Mouse (Mus musculus): ENCODE measurements at regions not wholly inside any gene's neighbourhood (a gene's known extent, or its start where the extent isn't known, plus 50 kb on each side); places are given as distances from the start of the nearest gene placed in this dataset.

DNA sequence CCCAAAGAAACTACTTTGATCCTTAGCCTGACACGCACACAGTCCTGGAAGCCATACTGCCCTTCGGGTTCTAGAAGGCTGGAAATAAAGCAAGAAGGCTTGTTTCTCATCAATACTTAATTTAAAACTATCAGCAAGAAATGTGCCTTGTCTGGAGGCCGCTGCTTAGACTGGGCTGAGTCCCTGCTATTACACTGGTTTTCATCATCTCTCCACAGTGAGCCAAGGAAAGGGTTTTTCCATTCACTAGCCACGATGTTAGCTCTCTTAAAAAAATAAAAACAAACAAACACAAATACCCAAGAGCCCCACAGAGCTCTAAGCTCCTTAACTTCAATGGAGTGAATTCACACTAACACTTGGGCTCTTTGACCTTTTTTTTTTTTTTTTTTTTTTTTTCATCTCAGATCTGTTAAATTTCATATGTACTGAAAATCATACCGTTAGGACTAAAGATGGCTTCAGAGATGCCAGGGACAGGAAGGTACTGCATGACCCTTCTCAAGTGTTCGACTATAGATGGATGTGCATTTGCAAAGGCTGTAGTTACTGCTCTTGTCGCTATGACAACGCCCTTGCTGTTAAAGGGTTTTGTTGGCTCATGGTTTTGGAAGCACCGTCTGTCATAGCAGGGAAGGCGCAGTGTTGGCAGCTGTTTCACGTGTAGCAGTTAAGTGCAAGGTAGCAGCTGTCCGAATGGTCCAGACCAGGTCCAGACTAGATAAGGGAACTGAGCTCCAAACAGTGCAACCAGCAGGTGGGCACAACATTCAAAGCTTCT lies 98.1 kb upstream of the Klf14 start:
- H3K27ac ChIP-seq (ENCODE audit: low read depth, low read length) = peak overlapping the region; percentile 23; the same call in 1 of the 2 replicates
- H3K36me3 ChIP-seq (ENCODE audit: control insufficient read depth, insufficient read depth, low read length) = no peaks in the 10 kb centered on the region
- no peaks in the 10 kb centered on the region for H3K9me3 ChIP-seq (ENCODE audit: control insufficient read depth, low read length)
- no peak overlapping the region for H3K4me2 ChIP-seq (ENCODE audit: low read length)
- H3K4me1 ChIP-seq (ENCODE audit: control insufficient read depth, insufficient read depth, low read depth, low read length) = peaks cover 4% of the 10 kb centered on the region; the same call in 1 of the 2 replicates
- no peak overlapping the region for H3K4me3 ChIP-seq (ENCODE audit: low read length)
- peak; percentile 50 for ATAC-seq
- 58% methylated on average over 12 of the region's 12 CpGs for WGBS
- no peak overlapping the region for H3K9ac ChIP-seq (ENCODE audit: low read depth, low read length)
- H3K27me3 ChIP-seq (replicated peaks; ENCODE audit: control insufficient read depth, insufficient read depth, low read length) = no peaks in the 10 kb centered on the region

DNA sequence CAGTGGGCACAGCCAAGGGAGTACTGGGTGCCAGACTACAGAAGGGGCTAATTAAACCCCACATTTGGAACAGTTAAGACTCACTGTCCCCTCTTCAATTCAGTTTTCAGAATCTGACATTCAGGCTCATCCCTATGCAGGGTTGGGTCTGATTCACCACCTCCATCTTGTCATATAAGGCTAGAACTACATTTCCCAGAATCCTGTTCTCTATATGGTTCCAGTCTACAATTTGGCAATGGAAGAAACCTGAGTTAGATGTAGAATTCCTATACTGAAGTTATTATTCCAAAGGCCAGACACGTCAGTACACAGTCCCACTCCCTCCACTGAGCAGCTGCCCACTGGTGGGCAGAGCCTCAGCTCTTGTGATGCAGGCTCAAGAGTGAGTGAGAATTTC lies 99.4 kb upstream of the Klf14 start:
- H3K9ac ChIP-seq (ENCODE audit: low read depth, low read length) = no peak overlapping the region
- no peak overlapping the region for H3K4me3 ChIP-seq (ENCODE audit: low read length)
- ATAC-seq = no peak
- no peak overlapping the region for H3K4me2 ChIP-seq (ENCODE audit: low read length)
- no peak overlapping the region for H3K27ac ChIP-seq (ENCODE audit: low read depth, low read length)
- H3K4me1 ChIP-seq (ENCODE audit: control insufficient read depth, insufficient read depth, low read depth, low read length) = peaks cover 4% of the 10 kb centered on the region; the same call in 1 of the 2 replicates
- WGBS = 83% methylated on average over 1 of the region's 1 CpGs
- H3K27me3 ChIP-seq (replicated peaks; ENCODE audit: control insufficient read depth, insufficient read depth, low read length) = no peaks in the 10 kb centered on the region
- no peaks in the 10 kb centered on the region for H3K36me3 ChIP-seq (ENCODE audit: control insufficient read depth, insufficient read depth, low read length)
- H3K9me3 ChIP-seq (ENCODE audit: control insufficient read depth, low read length) = no peaks in the 10 kb centered on the region

GRCm38 (mm10) chr6:31058961-31059360 lies 100.1 kb upstream of the Klf14 start:
- Histone ChIP-seq H3K36me3 (ENCODE audit: control insufficient read depth, insufficient read depth, low read length) (no peaks in the 10 kb centered on the region), H3K27me3 (replicated peaks; ENCODE audit: control insufficient read depth, insufficient read depth, low read length) (no peaks in the 10 kb centered on the region), H3K4me3 (ENCODE audit: low read length) (no peak overlapping the region), H3K9me3 (ENCODE audit: control insufficient read depth, low read length) (no peaks in the 10 kb centered on the region), H3K9ac (ENCODE audit: low read depth, low read length) (no peak overlapping the region), H3K27ac (ENCODE audit: low read depth, low read length) (no peak overlapping the region), H3K4me1 (ENCODE audit: control insufficient read depth, insufficient read depth, low read depth, low read length) (peaks cover 4% of the 10 kb centered on the region; the same call in 1 of the 2 replicates), H3K4me2 (ENCODE audit: low read length) (no peak overlapping the region)
- ATAC-seq = no peak
- 87% methylated on average over 3 of the region's 3 CpGs for WGBS

GRCm38 (mm10) chr6:31061813-31062212 lies 102.9 kb upstream of the Klf14 start:
- H3K27ac ChIP-seq (ENCODE audit: low read depth, low read length) = no peak overlapping the region
- no peak overlapping the region for H3K4me3 ChIP-seq (ENCODE audit: low read length)
- no peak overlapping the region for H3K4me2 ChIP-seq (ENCODE audit: low read length)
- 91% methylated on average over 4 of the region's 4 CpGs for WGBS
- no peak overlapping the region for H3K9ac ChIP-seq (ENCODE audit: low read depth, low read length)
- no peaks in the 10 kb centered on the region for H3K27me3 ChIP-seq (replicated peaks; ENCODE audit: control insufficient read depth, insufficient read depth, low read length)
- H3K4me1 ChIP-seq (ENCODE audit: control insufficient read depth, insufficient read depth, low read depth, low read length) = peaks cover 4% of the 10 kb centered on the region; the same call in 1 of the 2 replicates
- H3K36me3 ChIP-seq (ENCODE audit: control insufficient read depth, insufficient read depth, low read length) = no peaks in the 10 kb centered on the region
- no peak for ATAC-seq
- H3K9me3 ChIP-seq (ENCODE audit: control insufficient read depth, low read length) = no peaks in the 10 kb centered on the region

GRCm38 (mm10) chr6:31065419-31065818 lies 106.5 kb upstream of the Klf14 start:
- no peak overlapping the region for H3K4me3 ChIP-seq (ENCODE audit: low read length)
- H3K36me3 ChIP-seq (ENCODE audit: control insufficient read depth, insufficient read depth, low read length) = no peaks in the 10 kb centered on the region
- no peak overlapping the region for H3K9ac ChIP-seq (ENCODE audit: low read depth, low read length)
- WGBS = 88% methylated on average over 9 of the region's 9 CpGs
- no peaks in the 10 kb centered on the region for H3K27me3 ChIP-seq (replicated peaks; ENCODE audit: control insufficient read depth, insufficient read depth, low read length)
- no peak overlapping the region for H3K27ac ChIP-seq (ENCODE audit: low read depth, low read length)
- no peaks in the 10 kb centered on the region for H3K9me3 ChIP-seq (ENCODE audit: control insufficient read depth, low read length)
- no peaks in the 10 kb centered on the region for H3K4me1 ChIP-seq (ENCODE audit: control insufficient read depth, insufficient read depth, low read depth, low read length)
- H3K4me2 ChIP-seq (ENCODE audit: low read length) = no peak overlapping the region
- no peak for ATAC-seq

GRCm38 (mm10) chr6:31066861-31067260 lies 108.0 kb upstream of the Klf14 start:
- no peaks in the 10 kb centered on the region for H3K9me3 ChIP-seq (ENCODE audit: control insufficient read depth, low read length)
- H3K27me3 ChIP-seq (replicated peaks; ENCODE audit: control insufficient read depth, insufficient read depth, low read length) = no peaks in the 10 kb centered on the region
- no peak overlapping the region for H3K27ac ChIP-seq (ENCODE audit: low read depth, low read length)
- no peak for ATAC-seq
- 91% methylated on average over 5 of the region's 5 CpGs for WGBS
- no peaks in the 10 kb centered on the region for H3K36me3 ChIP-seq (ENCODE audit: control insufficient read depth, insufficient read depth, low read length)
- no peak overlapping the region for H3K9ac ChIP-seq (ENCODE audit: low read depth, low read length)
- H3K4me3 ChIP-seq (ENCODE audit: low read length) = no peak overlapping the region
- H3K4me1 ChIP-seq (ENCODE audit: control insufficient read depth, insufficient read depth, low read depth, low read length) = no peaks in the 10 kb centered on the region
- no peak overlapping the region for H3K4me2 ChIP-seq (ENCODE audit: low read length)

DNA sequence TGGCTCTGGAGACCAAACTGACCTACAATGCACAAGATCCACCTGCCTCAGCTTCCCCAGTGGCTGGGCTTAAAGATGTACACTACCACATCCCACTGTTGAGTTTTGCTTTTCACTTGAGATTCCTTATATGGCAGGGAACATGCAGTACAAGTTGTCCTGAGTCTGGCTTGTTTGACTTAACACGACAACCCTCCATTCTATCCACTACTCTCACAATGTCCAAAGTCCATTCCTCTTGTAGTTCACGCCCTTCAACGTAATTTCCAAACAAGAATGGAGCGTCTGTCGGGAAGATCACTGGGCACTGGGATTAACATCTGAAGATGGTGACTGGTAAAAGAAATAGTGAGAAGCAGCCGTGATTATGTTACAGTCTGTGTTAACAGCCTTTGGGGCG lies 108.6 kb upstream of the Klf14 start:
- H3K9me3 ChIP-seq (ENCODE audit: control insufficient read depth, low read length) = no peaks in the 10 kb centered on the region
- no peaks in the 10 kb centered on the region for H3K36me3 ChIP-seq (ENCODE audit: control insufficient read depth, insufficient read depth, low read length)
- H3K9ac ChIP-seq (ENCODE audit: low read depth, low read length) = no peak overlapping the region
- no peaks in the 10 kb centered on the region for H3K27me3 ChIP-seq (replicated peaks; ENCODE audit: control insufficient read depth, insufficient read depth, low read length)
- no peak overlapping the region for H3K4me3 ChIP-seq (ENCODE audit: low read length)
- H3K4me2 ChIP-seq (ENCODE audit: low read length) = no peak overlapping the region
- H3K4me1 ChIP-seq (ENCODE audit: control insufficient read depth, insufficient read depth, low read depth, low read length) = no peaks in the 10 kb centered on the region
- WGBS = 83% methylated on average over 7 of the region's 7 CpGs
- H3K27ac ChIP-seq (ENCODE audit: low read depth, low read length) = no peak overlapping the region
- no peak for ATAC-seq

DNA sequence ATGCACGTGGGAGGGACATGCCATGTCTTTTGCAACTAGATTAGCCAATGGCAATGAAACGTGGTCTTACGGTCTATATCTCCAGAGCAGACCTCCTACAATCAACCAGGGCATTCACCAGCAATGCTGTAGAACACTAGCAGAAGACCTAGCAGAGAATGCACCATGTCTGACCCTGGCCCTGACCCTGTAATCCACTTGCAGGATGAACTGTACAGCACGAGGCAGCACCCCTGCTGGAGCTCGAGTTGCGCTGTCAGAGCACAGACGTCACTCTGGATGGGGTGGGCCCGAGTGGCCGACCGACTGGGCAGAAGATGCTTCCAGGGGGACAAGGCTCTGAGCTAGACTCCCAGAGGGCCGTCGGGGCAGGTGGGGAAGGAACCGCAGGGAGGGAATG lies 110.4 kb upstream of the Klf14 start:
- Histone ChIP-seq H3K9me3 (ENCODE audit: control insufficient read depth, low read length) (no peaks in the 10 kb centered on the region), H3K4me2 (ENCODE audit: low read length) (no peak overlapping the region), H3K4me1 (ENCODE audit: control insufficient read depth, insufficient read depth, low read depth, low read length) (no peaks in the 10 kb centered on the region), H3K36me3 (ENCODE audit: control insufficient read depth, insufficient read depth, low read length) (no peaks in the 10 kb centered on the region), H3K27me3 (replicated peaks; ENCODE audit: control insufficient read depth, insufficient read depth, low read length) (no peaks in the 10 kb centered on the region), H3K9ac (ENCODE audit: low read depth, low read length) (no peak overlapping the region), H3K27ac (ENCODE audit: low read depth, low read length) (no peak overlapping the region), H3K4me3 (ENCODE audit: low read length) (no peak overlapping the region)
- WGBS = 73% methylated on average over 13 of the region's 13 CpGs
- no peak for ATAC-seq

DNA sequence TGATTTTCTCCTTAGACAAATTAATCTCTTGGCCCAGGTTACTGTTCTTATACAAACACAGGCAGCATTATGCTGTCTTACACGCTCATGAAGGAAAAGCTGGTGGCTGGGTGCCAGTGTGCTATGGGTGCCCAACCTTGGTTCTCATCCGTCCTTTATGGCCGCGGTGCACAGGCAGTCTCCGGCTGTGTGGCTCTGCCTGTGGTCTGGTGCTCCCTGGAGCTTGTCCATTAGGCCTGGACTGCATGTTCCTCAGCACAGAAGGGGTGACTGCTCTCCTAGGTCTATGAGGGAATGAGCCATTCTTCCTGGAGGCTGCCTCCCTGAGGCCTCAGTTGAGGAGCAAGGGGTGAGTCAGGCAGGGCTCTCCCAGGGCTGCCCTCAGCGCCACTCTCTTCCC lies 111.7 kb upstream of the Klf14 start:
- Histone ChIP-seq H3K9me3 (ENCODE audit: control insufficient read depth, low read length) (no peaks in the 10 kb centered on the region), H3K9ac (ENCODE audit: low read depth, low read length) (no peak overlapping the region), H3K27me3 (replicated peaks; ENCODE audit: control insufficient read depth, insufficient read depth, low read length) (no peaks in the 10 kb centered on the region), H3K4me2 (ENCODE audit: low read length) (no peak overlapping the region), H3K36me3 (ENCODE audit: control insufficient read depth, insufficient read depth, low read length) (no peaks in the 10 kb centered on the region), H3K27ac (ENCODE audit: low read depth, low read length) (no peak overlapping the region), H3K4me3 (ENCODE audit: low read length) (no peak overlapping the region), H3K4me1 (ENCODE audit: control insufficient read depth, insufficient read depth, low read depth, low read length) (no peaks in the 10 kb centered on the region; the same call in 1 of the 2 replicates)
- no peak for ATAC-seq
- WGBS = 74% methylated on average over 6 of the region's 6 CpGs

Measured in hindbrain, embryonic 16.5 days (tissue).